In genomic region chr11:119937216-119937615, GRCm38 (mm10) we compare ENCODE assay signal across 10 mouse cellular contexts. TPM values are rescaled to one million over a fixed set of nuclear protein-coding genes. Genes with fewer than 3 reads are reported as not detected.
DNase-seq lines count a peak whose midpoint lies in the region; ATAC-seq lines count a peak whose summit lies in the region.
"Had no signal": no experiment of that assay in that cellular context is flagged by ENCODE, and none has a peak within 500 bp of the region (broad histone marks: within the 10 kb centered on the region; RNA-seq: fewer than 3 reads in every experiment).

No protein-coding gene starts in this region.

- no peak overlapping the region for H3K4me3 ChIP-seq in embryonic facial prominence, embryonic 12.5 days
- H3K4me3 ChIP-seq in intestine, embryonic 16.5 days (ENCODE audit: low read length): no peak overlapping the region
- H3K4me3 ChIP-seq: erythroblast, embryonic 14.5 days had no signal

- no peak overlapping the region for H3K4me2 ChIP-seq in embryonic facial prominence, embryonic 12.5 days (replicated peaks)
- H3K4me2 ChIP-seq in intestine, embryonic 16.5 days (ENCODE audit: low read depth, low read length): no peak overlapping the region

- peaks cover 3% of the 10 kb centered on the region; the same call in 1 of the 2 replicates for H3K27me3 ChIP-seq in embryonic facial prominence, embryonic 12.5 days
- H3K27me3 ChIP-seq in intestine, embryonic 16.5 days (replicated peaks; ENCODE audit: control insufficient read depth, insufficient read depth, low read length): no peaks in the 10 kb centered on the region

- H3K9me3 ChIP-seq in embryonic facial prominence, embryonic 12.5 days: no peaks in the 10 kb centered on the region
- H3K9me3 ChIP-seq in intestine, embryonic 16.5 days (ENCODE audit: control insufficient read depth, low read length): no peaks in the 10 kb centered on the region

- peak overlapping the region; percentile 25 for H3K27ac ChIP-seq in embryonic facial prominence, embryonic 12.5 days
- peak overlapping the region; percentile 66 for H3K27ac ChIP-seq in intestine, embryonic 16.5 days (ENCODE audit: low read length)

- WGBS in embryonic facial prominence, embryonic 12.5 days: 35% methylated on average over 12 of the region's 12 CpGs
- WGBS in intestine, embryonic 16.5 days: 48% methylated on average over 12 of the region's 12 CpGs

- peak; percentile 70 for DNase-seq in left cerebral cortex, adult 11 months (ENCODE audit: low spot score)
- no peak for DNase-seq in left cerebral cortex, postnatal 4 days
- peak; percentile 89 for DNase-seq in right cerebral cortex, adult 18-20 months
- no peak for DNase-seq in testis, postnatal 10 days (ENCODE audit: low spot score)
- no peak for DNase-seq in gastrocnemius, adult 8-10 months (ENCODE audit: low spot score in 2 of 2)
- no peak for DNase-seq in gastrocnemius, postnatal 25 days

- ATAC-seq in embryonic facial prominence, embryonic 12.5 days (ENCODE audit: insufficient number of reproducible peaks, insufficient read depth, low FRiP score, low TSS enrichment): 0 out of 2 replicates have a peak, but pooled peaks have one; percentile 55
- no peak for ATAC-seq in intestine, embryonic 16.5 days
- ATAC-seq: inflammation-experienced regulatory T-cells, adult 6 months had no signal

- intact Hi-C loops in left cerebral cortex, postnatal 4 days (cut with DNase I): no loop called here

- no peak overlapping the region for H3K9ac ChIP-seq in embryonic facial prominence, embryonic 12.5 days
- H3K9ac ChIP-seq in intestine, embryonic 16.5 days (ENCODE audit: low read depth, low read length): no peak overlapping the region

- H3K36me3 ChIP-seq in embryonic facial prominence, embryonic 12.5 days: no peaks in the 10 kb centered on the region
- no peaks in the 10 kb centered on the region for H3K36me3 ChIP-seq in intestine, embryonic 16.5 days (ENCODE audit: control insufficient read depth, insufficient read depth, low read length)

- peaks cover 62% of the 10 kb centered on the region for H3K4me1 ChIP-seq in embryonic facial prominence, embryonic 12.5 days
- H3K4me1 ChIP-seq in intestine, embryonic 16.5 days (ENCODE audit: control insufficient read depth, insufficient read depth, low read length): peaks cover 53% of the 10 kb centered on the region

RNA-seq across cellular contexts. Expression of gene Baiap2, which starts 5.3 kb away (rescaled TPM):
- 10 to 100 TPM; 71.7 to 72.2 TPM for total RNA-seq in left cerebral cortex, postnatal 4 days (2021)
- 14.2 and 15.3 TPM in 2 replicates for polyA plus RNA-seq in embryonic facial prominence, embryonic 12.5 days (2016; fragmentation: Nextera tagmentation; extraction: Ambion mirVana)
- polyA plus RNA-seq in intestine, embryonic 16.5 days (2015; fragmentation: Nextera tagmentation; extraction: Ambion mirVana): 10.1 and 11.8 TPM in 2 replicates
- 1 to 10 TPM in 2 of 4 experiments, under 1 TPM in 2; 0.56 to 1.7 (median 1.2) TPM for total RNA-seq in gastrocnemius, adult 8-10 months (2022)
- 1 to 10 TPM; 2.2 to 3.4 TPM for total RNA-seq in gastrocnemius, postnatal 25 days (2021)

RNA-seq across cellular contexts. Expression of gene Chmp6, which starts 24.0 kb away (rescaled TPM):
- total RNA-seq in left cerebral cortex, postnatal 4 days (2021): 10 to 100 TPM; 43.2 to 48.2 TPM
- 109 and 110 TPM in 2 replicates for polyA plus RNA-seq in embryonic facial prominence, embryonic 12.5 days (2016; fragmentation: Nextera tagmentation; extraction: Ambion mirVana)
- polyA plus RNA-seq in intestine, embryonic 16.5 days (2015; fragmentation: Nextera tagmentation; extraction: Ambion mirVana): 92.2 and 94.3 TPM in 2 replicates
- 10 to 100 TPM; 26.4 to 32.0 (median 30.1) TPM for total RNA-seq in gastrocnemius, adult 8-10 months (2022)
- total RNA-seq in gastrocnemius, postnatal 25 days (2021): 10 to 100 TPM; 25.6 to 28.2 TPM

Comparison
In these comparisons a context has a peak if more than half of its experiments do, and no peak if none do; other contexts are left out.
1. DNase-seq: peak in left cerebral cortex, adult 11 months (single experiment) and right cerebral cortex, adult 18-20 months (single experiment); none in left cerebral cortex, postnatal 4 days (single experiment), testis, postnatal 10 days (single experiment), gastrocnemius, adult 8-10 months (0 of 2) and gastrocnemius, postnatal 25 days (single experiment).
2. RNA of gene Baiap2, which starts 5.3 kb away (total RNA-seq): 71.7 to 72.2 TPM in left cerebral cortex, postnatal 4 days; 2.2 to 3.4 TPM in gastrocnemius, postnatal 25 days and 0.56 to 1.7 TPM in gastrocnemius, adult 8-10 months; every median in the first group is over 10 times any median in the second.